Mouse (Mus musculus): ENCODE data around the gene Gm10037.
"Not testable (repeated sequence)": the region's sequence is repeated elsewhere in the genome, so short reads cannot be mapped to it uniquely, and the experiment has no call there.

Gene Gm10037

DNA sequence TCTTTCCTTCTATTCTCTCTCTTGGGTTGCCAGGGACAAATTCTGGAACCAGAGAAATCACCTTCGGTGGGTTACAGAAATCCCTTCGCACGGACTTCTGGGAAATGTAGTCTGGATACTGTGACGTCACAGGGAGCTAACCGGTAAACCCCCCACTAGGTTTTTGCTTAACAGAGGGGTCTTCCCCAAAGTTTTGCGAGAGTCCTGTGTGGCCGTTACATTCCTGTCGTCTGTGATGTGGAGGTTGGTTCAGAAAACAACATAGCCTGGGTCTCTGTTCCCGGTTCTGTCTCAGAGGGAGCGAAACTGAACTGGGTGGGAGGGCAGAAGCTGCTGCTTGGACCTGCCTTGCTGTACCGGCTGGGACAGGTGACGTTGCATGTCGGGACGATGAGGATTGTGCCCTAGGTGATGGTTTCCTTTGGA lies at the start of gene Gm10037:
Gm10037 (plus strand) TSS at position 196 of the 426 bp plus-strand sequence.
- in situ Hi-C loops (cut with MboI, MseI): loop anchor here (10.0 kb wide), 1 partner anchor 496 kb away; the partner anchor contains the start of gene Zfp595

- in situ Hi-C loops (cut with MboI, MseI): no loop called here
Observed at GRCm38 (mm10) chr13:67791921-67792455, 38.9 kb upstream of the Gm10037 start.

DNA sequence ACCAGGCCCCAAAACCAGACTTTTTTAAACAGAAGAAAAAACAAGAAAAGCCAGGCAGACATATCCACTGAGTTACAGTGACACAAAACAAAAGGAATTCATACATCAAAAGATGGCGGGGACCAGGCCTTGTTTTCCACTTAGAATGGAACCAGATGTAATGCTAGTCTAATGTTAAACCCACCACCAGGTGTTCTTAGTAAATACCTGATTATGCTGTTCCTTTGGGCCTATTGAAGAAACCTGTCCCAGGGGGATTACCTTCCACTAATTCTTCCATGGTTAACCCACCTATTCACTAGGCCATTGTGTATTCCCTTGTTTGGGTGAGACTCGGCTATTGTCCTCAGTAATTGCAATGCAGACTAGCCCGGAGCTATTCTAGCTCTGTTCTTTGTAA lies 32.3 kb upstream of the Gm10037 start:
- in situ Hi-C loops (cut with MboI, MseI): no loop called here

- in situ Hi-C loops (cut with MboI, MseI): not testable (repeated sequence)
Observed at GRCm38 (mm10) chr13:67799151-67799550, 31.8 kb upstream of the Gm10037 start.

GRCm38 (mm10) chr13:67811651-67812210 lies 19.2 kb upstream of the Gm10037 start:
- in situ Hi-C loops (cut with MboI, MseI): loop anchor here (10.0 kb wide), 1 partner anchor 57 kb away; the partner anchor contains the start of gene Zfp85

DNA sequence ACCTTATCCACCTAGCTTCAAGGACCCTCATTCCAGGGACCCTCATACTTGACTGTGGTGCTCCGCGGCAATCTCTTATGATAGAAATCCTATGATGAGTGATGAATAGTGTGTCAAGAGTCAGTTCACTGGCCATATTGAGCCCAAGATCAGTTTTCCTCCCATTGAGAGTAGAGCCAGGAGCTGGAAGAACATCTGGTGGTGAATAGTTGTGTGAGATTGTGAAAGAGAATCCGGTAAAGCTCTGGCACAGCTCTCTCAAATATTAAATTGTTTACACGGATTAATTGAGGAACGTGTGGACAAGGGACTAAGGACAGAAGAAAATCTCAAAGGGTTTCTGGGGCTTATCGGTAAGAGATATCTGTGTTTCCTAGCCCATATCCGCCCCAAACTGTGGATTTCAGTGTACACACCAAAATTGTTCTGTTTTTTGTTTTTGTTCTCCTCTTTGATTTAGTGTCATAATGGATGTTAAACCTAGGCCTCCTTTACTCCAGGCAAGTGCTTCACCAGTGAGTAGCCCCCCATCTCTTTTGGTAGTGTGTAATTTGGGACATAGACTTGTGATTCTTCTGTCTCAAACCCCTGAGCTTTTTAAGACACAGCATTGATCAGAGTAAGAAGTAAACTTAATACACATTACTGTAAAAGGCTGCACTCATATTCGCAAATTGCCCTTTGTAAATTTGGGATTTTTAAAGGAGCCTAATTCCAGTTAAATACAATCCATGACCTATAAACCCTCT lies 17.8 kb upstream of the Gm10037 start:
- in situ Hi-C loops (cut with MboI, MseI): loop anchor here (10.0 kb wide), 1 partner anchor 58 kb away; the partner anchor contains the start of gene Zfp85

GRCm38 (mm10) chr13:67813710-67814660 lies 16.9 kb upstream of the Gm10037 start, which contains the start of gene Zfp273:
TSS of gene Zfp273 (plus strand) at chr13:67813740.
- in situ Hi-C loops (cut with MboI, MseI): loop anchor here (10.0 kb wide), 1 partner anchor 59 kb away; the partner anchor contains the start of gene Zfp85

DNA sequence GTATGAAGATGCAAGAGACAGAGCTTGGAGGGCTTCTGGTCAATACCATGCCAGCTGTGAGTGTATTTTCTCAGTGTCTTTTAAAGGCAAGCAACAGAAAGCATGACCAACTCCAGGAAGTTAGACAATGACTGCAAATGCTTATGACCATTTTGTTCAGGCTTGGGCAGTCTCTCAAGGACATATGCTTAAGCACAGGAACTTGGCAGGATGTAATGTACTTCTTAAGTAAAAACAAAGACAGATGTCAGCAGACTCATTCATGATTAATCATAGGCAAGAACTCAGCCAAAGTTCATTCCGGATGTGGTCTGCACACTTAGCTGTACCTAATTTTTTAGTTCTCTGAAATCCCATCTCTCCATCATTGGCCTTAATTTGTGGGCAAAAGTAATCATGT lies 12.3 kb upstream of the Gm10037 start:
- in situ Hi-C loops (cut with MboI, MseI): loop anchor here (10.0 kb wide), 1 partner anchor 64 kb away; the partner anchor contains the start of gene Zfp85

GRCm38 (mm10) chr13:67833137-67833536 lies 2.2 kb downstream of the Gm10037 start:
- in situ Hi-C loops (cut with MboI, MseI): loop anchor here (10.0 kb wide), 1 partner anchor 498 kb away; the partner anchor contains the start of gene Zfp595

DNA sequence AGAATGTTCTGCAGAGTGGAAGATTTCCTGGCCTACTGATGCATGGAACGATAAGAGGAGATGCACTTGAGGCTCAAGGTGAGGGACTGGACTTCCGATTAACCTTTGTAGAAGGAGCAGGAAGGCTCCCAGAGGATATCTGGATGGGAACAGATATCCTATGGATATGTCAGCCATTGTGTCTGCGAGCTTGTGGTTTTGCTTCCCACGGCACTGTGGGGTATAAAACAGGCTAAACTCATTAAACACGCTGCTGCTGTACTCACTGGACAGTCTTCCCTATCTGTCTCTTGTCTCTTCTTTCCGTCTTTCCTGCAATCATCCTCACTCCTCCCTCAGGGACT lies 12.8 kb downstream of the Gm10037 start:
- in situ Hi-C loops (cut with MboI, MseI): no loop called here

GRCm38 (mm10) chr13:67844119-67844852 lies 13.4 kb downstream of the Gm10037 start:
- in situ Hi-C loops (cut with MboI, MseI): no loop called here

- in situ Hi-C loops (cut with MboI, MseI): no loop called here
Observed at GRCm38 (mm10) chr13:67844853-67845194, 13.9 kb downstream of the Gm10037 start.

DNA sequence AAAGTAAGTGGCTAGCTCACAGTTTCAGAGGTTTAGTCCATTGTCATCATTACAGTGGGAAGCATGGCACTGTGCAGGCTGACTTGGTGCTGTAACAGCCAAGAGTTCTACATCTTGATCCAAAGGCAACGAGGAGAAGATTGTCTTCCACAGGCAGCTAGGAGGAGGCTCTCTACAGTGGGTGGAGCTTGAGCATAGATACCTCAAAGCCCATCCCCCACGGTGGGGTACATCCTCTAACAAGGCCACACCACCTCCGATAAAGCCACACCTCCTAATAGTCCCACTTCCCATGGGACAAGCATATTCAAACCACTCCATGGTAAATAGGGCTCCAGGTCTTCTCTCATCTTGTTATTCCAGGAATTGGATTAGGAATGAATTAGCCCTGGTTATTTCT lies 19.5 kb downstream of the Gm10037 start:
- in situ Hi-C loops (cut with MboI, MseI): loop anchor here (25.0 kb wide), 1 partner anchor 712 kb away; no protein-coding TSS in a partner anchor

DNA sequence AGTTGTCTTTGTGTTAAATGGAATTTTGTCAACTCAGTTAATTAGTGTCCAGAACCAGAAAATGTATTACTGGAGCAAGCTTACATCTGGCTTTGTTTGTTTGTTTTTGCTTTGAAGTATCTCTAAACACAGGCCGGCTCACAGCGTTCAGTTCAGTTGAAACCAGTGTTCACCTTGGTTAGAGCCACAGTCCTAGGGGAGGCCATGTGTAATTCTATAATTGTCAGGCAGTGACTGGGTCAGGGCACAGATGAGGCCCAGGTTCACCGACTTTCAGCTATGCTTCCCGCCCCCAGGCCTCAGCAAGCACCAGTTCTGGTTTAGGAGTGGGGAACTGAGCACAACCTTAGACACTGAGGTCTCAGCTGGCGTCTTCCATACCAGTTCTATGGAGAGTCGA lies 22.2 kb downstream of the Gm10037 start:
- in situ Hi-C loops (cut with MboI, MseI): loop anchor here (25.0 kb wide), 1 partner anchor 709 kb away; no protein-coding TSS in a partner anchor

- in situ Hi-C loops (cut with MboI, MseI): loop anchor here (25.0 kb wide), 1 partner anchor 708 kb away; no protein-coding TSS in a partner anchor
Observed at GRCm38 (mm10) chr13:67853983-67854382, 23.1 kb downstream of the Gm10037 start.

- in situ Hi-C loops (cut with MboI, MseI): loop anchor here (25.0 kb wide), 1 partner anchor 705 kb away; no protein-coding TSS in a partner anchor
Observed at GRCm38 (mm10) chr13:67857317-67857716, 26.4 kb downstream of the Gm10037 start.

DNA sequence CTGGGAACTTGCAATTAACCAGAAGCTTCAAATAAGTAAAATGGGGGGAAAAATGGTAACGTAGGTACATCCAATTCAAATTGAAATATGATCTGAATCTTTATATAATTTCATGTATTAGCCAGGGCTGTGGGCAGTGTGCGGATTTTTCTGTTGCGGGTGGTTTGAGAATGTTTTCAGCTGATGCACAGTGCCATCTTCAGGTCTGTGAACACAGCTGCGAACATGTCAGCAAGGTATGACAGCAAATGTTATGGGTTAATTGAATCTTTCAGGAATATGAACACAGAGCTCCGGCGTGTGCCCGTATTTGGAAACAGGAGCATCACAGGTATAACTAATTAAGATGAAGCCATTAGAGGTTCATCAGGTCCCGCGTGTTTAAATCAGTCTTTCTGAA lies 31.6 kb downstream of the Gm10037 start:
- in situ Hi-C loops (cut with MboI, MseI): loop anchor here (25.0 kb wide), 1 partner anchor 700 kb away; no protein-coding TSS in a partner anchor

- in situ Hi-C loops (cut with MboI, MseI): loop anchor here (25.0 kb wide), 1 partner anchor 699 kb away; no protein-coding TSS in a partner anchor
Observed at GRCm38 (mm10) chr13:67863026-67863425, 32.1 kb downstream of the Gm10037 start, which contains the start of gene BC048507. TSS of gene BC048507 (plus strand) at chr13:67863326.

- in situ Hi-C loops (cut with MboI, MseI): loop anchor here (25.0 kb wide), 1 partner anchor 697 kb away; no protein-coding TSS in a partner anchor
Observed at GRCm38 (mm10) chr13:67864764-67865350, 34.0 kb downstream of the Gm10037 start.

GRCm38 (mm10) chr13:67867899-67868298 lies 37.0 kb downstream of the Gm10037 start:
- in situ Hi-C loops (cut with MboI, MseI): loop anchor here (25.0 kb wide), 1 partner anchor 694 kb away; no protein-coding TSS in a partner anchor

All from T-helper 1 cell (primary cell).